Mouse (Mus musculus): ENCODE results near the gene Tmem171. TPM values are rescaled to one million over a fixed set of nuclear protein-coding genes. Genes with fewer than 3 reads are reported as not detected.

The Tmem171 gene
- polyA plus RNA-seq, 1 experiment from 2014 or later = not detected

DNA sequence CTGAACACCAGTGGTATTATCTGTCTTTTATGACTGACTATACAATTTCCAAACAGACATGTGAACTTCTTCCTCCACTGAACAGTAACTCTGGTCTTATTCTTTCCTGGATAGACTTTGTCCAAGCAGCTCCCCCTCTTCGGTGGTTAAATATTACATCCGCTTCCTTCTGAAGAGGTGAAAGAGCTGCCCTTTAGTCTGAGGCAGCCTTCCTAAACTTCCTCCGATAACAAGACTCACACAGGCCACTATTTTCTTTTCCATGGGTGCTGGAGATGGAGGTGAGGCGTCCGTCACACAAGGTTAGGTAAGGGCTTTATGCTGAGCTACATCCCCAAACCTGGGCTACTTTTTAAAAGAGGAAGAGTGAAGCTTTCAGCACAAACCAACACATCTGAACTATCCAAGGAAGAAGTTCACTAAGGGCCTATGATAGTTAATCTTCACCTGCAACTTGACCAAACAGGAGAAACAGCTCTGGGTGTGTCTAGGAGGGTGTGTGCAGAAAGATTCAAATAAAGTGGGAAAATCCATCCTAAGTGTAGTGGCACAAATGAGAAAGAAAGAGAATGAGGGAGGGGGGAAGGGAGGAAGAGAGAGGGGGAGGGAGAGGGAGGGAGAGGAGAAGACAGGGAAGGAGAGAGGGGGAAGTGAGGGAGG is 56.0 kb downstream of the Tmem171 start:
- no peak overlapping the region for H3K4me2 ChIP-seq (ENCODE audit: low read length)
- no peaks in the 10 kb centered on the region for H3K27me3 ChIP-seq (ENCODE audit: control insufficient read depth, insufficient read depth, low read length)
- WGBS = 94% methylated on average over 5 of the region's 5 CpGs

DNA sequence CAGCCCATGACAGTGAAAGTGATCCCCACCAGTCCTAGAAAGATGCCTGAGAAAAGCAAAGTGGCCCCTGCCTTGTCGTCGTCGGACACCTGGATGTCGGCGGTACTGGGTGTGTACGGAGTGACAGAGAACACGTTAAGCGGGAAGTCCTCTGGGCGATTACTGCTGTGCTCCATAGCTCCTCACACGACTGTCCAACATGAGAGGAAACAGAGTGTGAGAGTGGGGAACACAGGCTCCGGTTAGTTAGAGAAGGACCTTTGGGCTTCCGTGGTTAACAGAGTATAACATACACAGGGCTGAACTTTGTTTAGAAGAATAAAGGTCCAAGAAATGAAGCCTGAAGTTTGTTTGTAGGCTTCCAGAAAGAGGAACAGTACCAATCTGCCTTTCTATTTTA is 57.5 kb downstream of the Tmem171 start, which contains the start of gene Tmem174:
Gene Tmem174 (minus strand): TSS at position 266 of the 400 bp plus-strand sequence.
- H3K9me3 ChIP-seq (ENCODE audit: control insufficient read depth, low read length) = no peaks in the 10 kb centered on the region

More for the DNA sequence above, 56.0 kb downstream of the Tmem171 start:
- no peak overlapping the region for H3K9ac ChIP-seq (replicated peaks; ENCODE audit: low read length)
- no peak overlapping the region for H3K27ac ChIP-seq (replicated peaks; ENCODE audit: low read depth, low read length)
- DNase-seq = no peak
- no peaks in the 10 kb centered on the region for H3K36me3 ChIP-seq (ENCODE audit: control insufficient read depth, insufficient read depth, low read length)
- no peaks in the 10 kb centered on the region for H3K9me3 ChIP-seq (ENCODE audit: control insufficient read depth, low read length)
- H3K4me1 ChIP-seq (ENCODE audit: control insufficient read depth, insufficient read depth, low read length) = no peaks in the 10 kb centered on the region
- no peak for ATAC-seq (ENCODE audit: low FRiP score, low TSS enrichment)
- no peak overlapping the region for H3K4me3 ChIP-seq (replicated peaks; ENCODE audit: low read depth, low read length)

DNA sequence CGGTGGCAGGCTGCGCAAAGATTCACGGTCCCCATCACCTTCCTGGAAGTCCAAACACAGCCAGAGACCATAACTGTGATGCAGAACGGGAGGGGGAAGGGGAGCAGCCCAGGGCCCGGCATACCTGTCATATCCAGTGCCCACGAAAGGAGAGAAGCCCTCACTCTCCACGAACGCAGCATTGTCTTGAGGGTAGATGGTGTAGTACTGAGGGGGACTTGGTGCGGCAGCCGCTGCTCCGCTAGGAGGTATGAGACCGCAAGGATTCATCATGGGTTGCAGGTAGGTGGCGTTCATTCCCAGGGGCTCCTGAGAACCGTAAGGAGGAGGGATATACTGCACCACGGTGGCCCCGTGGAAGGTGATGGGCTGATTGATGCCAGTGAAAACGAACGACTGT is 58.1 kb downstream of the Tmem171 start:
- Histone ChIP-seq H3K9me3 (ENCODE audit: control insufficient read depth, low read length) (no peaks in the 10 kb centered on the region), H3K4me1 (ENCODE audit: control insufficient read depth, insufficient read depth, low read length) (no peaks in the 10 kb centered on the region), H3K9ac (replicated peaks; ENCODE audit: low read length) (no peak overlapping the region), H3K36me3 (ENCODE audit: control insufficient read depth, insufficient read depth, low read length) (no peaks in the 10 kb centered on the region), H3K27me3 (ENCODE audit: control insufficient read depth, insufficient read depth, low read length) (no peaks in the 10 kb centered on the region), H3K4me2 (ENCODE audit: low read length) (no peak overlapping the region), H3K4me3 (replicated peaks; ENCODE audit: low read depth, low read length) (no peak overlapping the region), H3K27ac (replicated peaks; ENCODE audit: low read depth, low read length) (no peak overlapping the region)
- ATAC-seq (ENCODE audit: low FRiP score, low TSS enrichment) (no peak), DNase-seq (no peak)
- 73% methylated on average over 18 of the region's 18 CpGs for WGBS

More for the DNA sequence above, 57.5 kb downstream of the Tmem171 start, which contains the start of gene Tmem174:
- no peak for DNase-seq
- WGBS = 91% methylated on average over 12 of the region's 12 CpGs
- no peak for ATAC-seq (ENCODE audit: low FRiP score, low TSS enrichment)
- Histone ChIP-seq H3K36me3 (ENCODE audit: control insufficient read depth, insufficient read depth, low read length) (no peaks in the 10 kb centered on the region), H3K4me3 (replicated peaks; ENCODE audit: low read depth, low read length) (no peak within 1 kb of the TSS), H3K4me2 (ENCODE audit: low read length) (no peak within 1 kb of the TSS), H3K4me1 (ENCODE audit: control insufficient read depth, insufficient read depth, low read length) (no peaks in the 10 kb centered on the region), H3K27ac (replicated peaks; ENCODE audit: low read depth, low read length) (no peak within 1 kb of the TSS), H3K27me3 (ENCODE audit: control insufficient read depth, insufficient read depth, low read length) (no peaks in the 10 kb centered on the region), H3K9ac (replicated peaks; ENCODE audit: low read length) (no peak within 1 kb of the TSS)

Other genes with a start within 250 kb of the Tmem171 start
- gene Gm10320, start 202.8 kb downstream of the Tmem171 start, polyA plus RNA-seq (2014; fragmentation: Nextera tagmentation; extraction: Ambion mirVana) = 0.67 and 0.70 TPM in 2 replicates
- gene Tmem174, start 57.4 kb downstream of the Tmem171 start, polyA plus RNA-seq (2014; fragmentation: Nextera tagmentation; extraction: Ambion mirVana) = not detected in 2 replicates
- 22.4 and 23.6 TPM in 2 replicates for gene Fcho2, start 120.6 kb upstream of the Tmem171 start, polyA plus RNA-seq (2014; fragmentation: Nextera tagmentation; extraction: Ambion mirVana)
- 56.4 and 63.5 TPM in 2 replicates for gene Tnpo1, start 231.6 kb upstream of the Tmem171 start, polyA plus RNA-seq (2014; fragmentation: Nextera tagmentation; extraction: Ambion mirVana)